Mouse (Mus musculus): ENCODE data around the gene B3galt4. TPM values are rescaled to one million over a fixed set of nuclear protein-coding genes. Genes with fewer than 3 reads are reported as not detected.

The B3galt4 gene
- total and polyA plus RNA-seq, 3 experiments, result 2.2 to 2.9 TPM; not detected in 1

DNA sequence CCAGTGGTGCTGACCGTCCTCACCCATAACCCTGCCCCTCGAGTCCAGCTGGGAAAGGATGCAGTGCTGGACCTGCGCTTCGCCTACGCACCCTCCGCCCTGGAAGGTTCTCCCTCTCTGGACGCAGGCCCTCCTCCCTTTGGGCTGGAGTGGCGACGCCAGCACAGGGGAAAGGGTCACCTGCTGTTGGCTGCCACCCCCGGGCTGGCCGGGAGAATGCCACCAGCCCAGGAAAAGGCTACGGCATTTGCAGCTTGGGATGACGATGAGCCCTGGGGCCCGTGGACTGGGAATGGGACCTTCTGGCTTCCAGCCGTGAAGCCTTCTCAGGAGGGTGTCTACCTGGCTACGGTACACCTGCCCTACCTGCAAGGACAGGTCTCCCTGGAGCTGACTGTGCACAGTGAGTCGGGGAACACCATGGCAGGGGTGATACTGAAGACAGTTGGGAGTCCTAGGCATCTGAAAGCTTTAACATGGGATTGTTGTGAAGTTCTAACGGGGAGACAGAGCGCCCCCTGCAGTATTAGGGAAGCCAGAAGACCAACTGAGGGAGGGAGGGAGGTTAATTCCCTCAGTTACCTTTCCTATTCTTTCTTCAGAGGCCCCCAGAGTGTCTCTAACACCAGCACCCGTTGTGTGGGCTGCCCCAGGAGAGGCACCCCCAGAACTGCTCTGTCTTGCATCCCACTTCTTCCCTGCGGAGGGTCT lies 25.7 kb downstream of the B3galt4 start:
- Histone ChIP-seq H3K36me3 (ENCODE audit: control insufficient read depth in 1 of 2, insufficient read depth in 2 of 2, low read length in 2 of 2) (peaks cover 0 to 8% of the 10 kb centered on the region in 2 experiments; a peak in 2 of 4 replicates), H3K4me1 (ENCODE audit: control insufficient read depth in 1 of 2, insufficient read depth in 2 of 2, low read length in 2 of 2) (peaks cover 2 to 24% of the 10 kb centered on the region in 2 experiments), H3K9ac (ENCODE audit: control insufficient read depth, low read depth, low read length, poor library complexity, severe bottlenecking) (no peak overlapping the region), H3K79me2 (ENCODE audit: control insufficient read depth, insufficient read depth, low read length, poor library complexity) (peaks cover 24% of the 10 kb centered on the region), H3K27me3 (ENCODE audit: control insufficient read depth in 1 of 2, insufficient read depth in 2 of 2, low read length in 2 of 2) (no peaks in the 10 kb centered on the region), H3K4me3 (ENCODE audit: control insufficient read depth in 1 of 2, insufficient read depth in 1 of 2, low read depth in 2 of 2, low read length in 2 of 2) (no peak overlapping the region), H3K9me3 (replicated peaks; ENCODE audit: insufficient read depth, low read length) (no peaks in the 10 kb centered on the region), H3K27ac (ENCODE audit: control insufficient read depth, low read depth, low read length) (peak overlapping the region; percentile 44; the same call in 1 of the 2 replicates)
- no peak for TF ChIP-seq POLR2A (IDR thresholded peaks at IDR 0.05; ENCODE audit: control insufficient read depth in 1 of 2, insufficient read depth in 1 of 2, low read depth in 1 of 2, low read length in 2 of 2, poor library complexity in 1 of 2)
- TF ChIP-seq CTCF (IDR thresholded peaks at IDR 0.05 in 2 of 3, conservative IDR thresholded peaks at IDR 0.05 in 1 of 3; ENCODE audit: control insufficient read depth in 1 of 3, insufficient read depth in 1 of 3, low read depth in 2 of 3, low read length in 3 of 3, poor library complexity in 1 of 3, severe bottlenecking in 1 of 3), result peak in 2 of 3 experiments; percentile 9 to 37; a peak in 4 of 6 replicates
- DNase-seq (ENCODE audit: low read depth, low spot score), result no peak

DNA sequence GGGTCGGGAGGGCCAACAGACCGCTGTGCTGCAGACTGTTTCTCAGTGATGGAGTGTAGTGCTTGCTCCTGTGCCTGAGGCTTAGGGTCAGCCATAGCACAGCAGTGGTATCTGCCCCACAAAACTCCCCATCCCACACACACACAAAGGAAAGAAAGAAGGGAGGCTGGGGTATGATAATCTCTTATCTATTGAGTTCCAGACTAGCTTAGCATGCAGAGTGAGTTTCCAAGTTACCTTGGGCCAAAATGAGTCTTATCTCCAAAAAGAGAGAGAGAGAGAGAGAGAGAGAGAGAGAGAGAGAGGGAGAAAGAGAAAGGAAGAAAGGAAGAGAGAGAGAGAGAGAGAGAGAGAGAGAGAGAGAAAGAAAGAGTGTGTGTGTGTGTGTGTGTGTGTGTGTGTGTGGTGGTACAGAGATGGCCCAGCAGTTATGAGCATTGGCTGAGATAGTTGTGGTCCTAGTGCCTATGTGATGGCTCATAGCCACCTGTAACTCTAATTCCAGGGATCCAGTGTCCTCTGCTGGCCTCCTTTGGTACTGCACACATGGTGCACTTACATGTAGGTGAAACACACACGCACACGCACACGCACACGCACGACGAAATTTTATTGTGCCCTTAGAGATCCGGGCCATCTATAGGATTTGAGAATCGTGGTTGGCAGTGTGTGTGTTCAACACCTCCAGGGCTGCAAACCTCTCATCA lies 26.6 kb downstream of the B3galt4 start:
- Histone ChIP-seq H3K4me1 (ENCODE audit: control insufficient read depth in 1 of 2, insufficient read depth in 2 of 2, low read length in 2 of 2) (peaks cover 2 to 24% of the 10 kb centered on the region in 2 experiments), H3K9me3 (replicated peaks; ENCODE audit: insufficient read depth, low read length) (no peaks in the 10 kb centered on the region), H3K9ac (ENCODE audit: control insufficient read depth, low read depth, low read length, poor library complexity, severe bottlenecking) (no peak overlapping the region), H3K4me3 (ENCODE audit: control insufficient read depth in 1 of 2, insufficient read depth in 1 of 2, low read depth in 2 of 2, low read length in 2 of 2) (no peak overlapping the region), H3K27me3 (ENCODE audit: control insufficient read depth in 1 of 2, insufficient read depth in 2 of 2, low read length in 2 of 2) (no peaks in the 10 kb centered on the region), H3K27ac (ENCODE audit: control insufficient read depth, low read depth, low read length) (peak overlapping the region; percentile 60), H3K79me2 (ENCODE audit: control insufficient read depth, insufficient read depth, low read length, poor library complexity) (peaks cover 16% of the 10 kb centered on the region), H3K36me3 (ENCODE audit: control insufficient read depth in 1 of 2, insufficient read depth in 2 of 2, low read length in 2 of 2) (peaks cover 0 to 8% of the 10 kb centered on the region in 2 experiments; a peak in 2 of 4 replicates)
- peak; percentile 88 for DNase-seq (ENCODE audit: low read depth, low spot score)
- peak; percentile 69 to 81 (median 76) for TF ChIP-seq CTCF (IDR thresholded peaks at IDR 0.05 in 2 of 3, conservative IDR thresholded peaks at IDR 0.05 in 1 of 3; ENCODE audit: control insufficient read depth in 1 of 3, insufficient read depth in 1 of 3, low read depth in 2 of 3, low read length in 3 of 3, poor library complexity in 1 of 3, severe bottlenecking in 1 of 3)
- peak; percentile 87; the same call in 1 of the 2 replicates for TF ChIP-seq JUND (IDR thresholded peaks at IDR 0.05; ENCODE audit: low read depth, low read length)
- TF ChIP-seq RAD21 (IDR thresholded peaks at IDR 0.05; ENCODE audit: low read depth, low read length), result peak; percentile 64
- TF ChIP-seq MAZ (IDR thresholded peaks at IDR 0.05; ENCODE audit: low read depth, low read length), result no peak
- TF ChIP-seq KAT2A (conservative IDR thresholded peaks at IDR 0.05; ENCODE audit: low read depth, low read length), result no peak
- no peak for TF ChIP-seq POLR2AphosphoS2 (IDR thresholded peaks at IDR 0.05; ENCODE audit: low read length)
- no peak for TF ChIP-seq CHD2 (IDR thresholded peaks at IDR 0.05; ENCODE audit: low read length)
- peak; percentile 71; the same call in 1 of the 2 replicates for TF ChIP-seq SIN3A (IDR thresholded peaks at IDR 0.05; ENCODE audit: low read length)
- no peak for TF ChIP-seq MAFK (IDR thresholded peaks at IDR 0.05; ENCODE audit: borderline replicate concordance, low read depth, low read length)
- no peak for TF ChIP-seq E2F4 (IDR thresholded peaks at IDR 0.05; ENCODE audit: borderline replicate concordance, low read depth, low read length)
- 0 out of 2 replicates have a peak, but pooled peaks have one; percentile 28 for TF ChIP-seq TBP (IDR thresholded peaks at IDR 0.05; ENCODE audit: low read depth, low read length)
- no peak for TF ChIP-seq NRF1 (IDR thresholded peaks at IDR 0.05; ENCODE audit: insufficient read depth, low read depth, low read length, poor library complexity, severe bottlenecking)
- no peak for TF ChIP-seq ZNF384 (IDR thresholded peaks at IDR 0.05; ENCODE audit: low read depth, low read length)
- no peak for TF ChIP-seq HCFC1 (IDR thresholded peaks at IDR 0.05; ENCODE audit: low read depth, low read length)
- no peak for TF ChIP-seq ELF1 (IDR thresholded peaks at IDR 0.05; ENCODE audit: low read depth, low read length)
- TF ChIP-seq TAL1 (IDR thresholded peaks at IDR 0.05; ENCODE audit: low read length), result peak; percentile 46
- no peak for TF ChIP-seq POLR2AphosphoS5 (IDR thresholded peaks at IDR 0.05; ENCODE audit: borderline replicate concordance, low read depth, low read length)
- TF ChIP-seq BHLHE40 (IDR thresholded peaks at IDR 0.05; ENCODE audit: borderline replicate concordance, low read depth, low read length), result no peak
- TF ChIP-seq NELFE (IDR thresholded peaks at IDR 0.05; ENCODE audit: low read depth, low read length), result no peak
- TF ChIP-seq RCOR1 (IDR thresholded peaks at IDR 0.05; ENCODE audit: low read depth, low read length), result no peak
- peak; percentile 77 to 80 for TF ChIP-seq EP300 (IDR thresholded peaks at IDR 0.05; ENCODE audit: low read depth in 1 of 2, low read length in 2 of 2)
- peak; percentile 92 for TF ChIP-seq TCF12 (IDR thresholded peaks at IDR 0.05; ENCODE audit: low read depth, low read length)
- no peak for TF ChIP-seq GABPA (IDR thresholded peaks at IDR 0.05; ENCODE audit: low read depth, low read length)
- 0 out of 2 replicates have a peak, but pooled peaks have one; percentile 7 for TF ChIP-seq USF1 (IDR thresholded peaks at IDR 0.05; ENCODE audit: low read depth, low read length)
- peak; percentile 44; the same call in 1 of the 2 replicates for TF ChIP-seq MXI1 (IDR thresholded peaks at IDR 0.05; ENCODE audit: low read depth, low read length)
- peak; percentile 81 for TF ChIP-seq ETS1 (IDR thresholded peaks at IDR 0.05; ENCODE audit: low read depth, low read length)
- peak; percentile 68 for TF ChIP-seq SMC3 (IDR thresholded peaks at IDR 0.05; ENCODE audit: low read depth, low read length)
